Mouse (Mus musculus) heart, adult 2 months (tissue): ENCODE results near the gene Sdk2. TPM values are rescaled to one million over a fixed set of nuclear protein-coding genes. Genes with fewer than 3 reads are reported as not detected.

ENCODE experiments used
- DNase-seq, 2 experiments: peaks; one replicate each; pipeline ENCODE4 v3.0.0; 2021
- H3K27ac ChIP-seq: fragments of 200-600 bp; 2 replicates; pipeline ENCODE4 v1.8.1; 2022
- H3K27me3 ChIP-seq: fragments of 200-500 bp; 2 replicates; pipeline ENCODE4 v1.6.1; 2012; ENCODE audit warnings: mild to moderate bottlenecking, low read length, inconsistent platforms, mixed read lengths; ENCODE audit not compliant: control insufficient read depth, insufficient read depth
- H3K36me3 ChIP-seq: fragments of 200-500 bp; 2 replicates; pipeline ENCODE4 v1.6.1; 2012; ENCODE audit warnings: low read length, inconsistent platforms; ENCODE audit not compliant: control insufficient read depth, insufficient read depth
- H3K4me1 ChIP-seq: fragments of 200-500 bp; 2 replicates; pipeline ENCODE4 v1.6.1; 2011; ENCODE audit warnings: low read length; ENCODE audit not compliant: control insufficient read depth, insufficient read depth
- H3K4me3 ChIP-seq: fragments of 200-600 bp; 2 replicates; pipeline ENCODE4 v1.8.1; 2022
- H3K79me2 ChIP-seq: fragments of 200-500 bp; replicated peaks from 2 replicates; pipeline ENCODE4 v1.6.1; 2012; ENCODE audit warnings: mild to moderate bottlenecking, inconsistent platforms, low read length, moderate library complexity, mixed read lengths; ENCODE audit not compliant: control insufficient read depth, insufficient read depth
- H3K9ac ChIP-seq: fragments of 200-500 bp; 2 replicates; pipeline ENCODE4 v1.6.1; 2012; ENCODE audit warnings: low read depth, mild to moderate bottlenecking, control low read depth, inconsistent platforms, low read length, mixed read lengths
- CTCF ChIP-seq: fragments of 200-600 bp; IDR thresholded peaks from 2 replicates; pipeline ENCODE4 v1.8.1; 2022; ENCODE audit warnings: antibody characterized with exemption, mild to moderate bottlenecking, moderate library complexity
- EP300 ChIP-seq: fragments of 200-500 bp; IDR thresholded peaks from 2 replicates; pipeline ENCODE4 v1.6.1; 2011; ENCODE audit warnings: low read depth, low read length, control low read depth; ENCODE audit not compliant: insufficient read depth
- POLR2A ChIP-seq: fragments of 200-500 bp; IDR thresholded peaks from 2 replicates; pipeline ENCODE4 v1.6.1; 2011; ENCODE audit warnings: mild to moderate bottlenecking, low read depth, low read length, control low read depth; ENCODE audit not compliant: insufficient read depth
- WGBS: fragments of 180-500 bp; shearing (Covaris S2); methylation state at CpG from one replicate; pipeline ENCODE4 v1.1.7; 2018; 5-methylcytosine and 5-hydroxymethylcytosine counted together
- intact Hi-C: fragments of 180-260 bp; cut with DNase I; formaldehyde crosslinking; loops from one replicate; pipeline ENCODE4 v1.15.1; 2025
- polyA plus RNA-seq: library from polyadenylated mRNA; depleted of rRNA; stranded (reverse); fragments of >200 nt; gene quantifications from 2 replicates; pipeline ENCODE4 v1.2.3, GENCODE M21; 2012
- total RNA-seq, 2 experiments: library from RNA; stranded (reverse); gene quantifications; 2 replicates each; pipeline ENCODE4 v1.2.3; 2021

The Sdk2 gene
- total and polyA plus RNA-seq, 3 experiments = 0.49 to 1.9 (median 1.5) TPM

GRCm38 (mm10) chr11:113903131-113903860 lies 163.6 kb downstream of the Sdk2 start:
- no peaks in the 10 kb centered on the region for H3K79me2 ChIP-seq
- no peaks in the 10 kb centered on the region for H3K4me1 ChIP-seq
- H3K9ac ChIP-seq = no peak overlapping the region
- no peak overlapping the region for H3K4me3 ChIP-seq
- TF ChIP-seq CTCF (no peak), POLR2A (no peak), EP300 (no peak)
- no peaks in the 10 kb centered on the region for H3K27me3 ChIP-seq
- H3K27ac ChIP-seq = no peak overlapping the region
- 67% methylated on average over 16 of the region's 16 CpGs for WGBS
- H3K36me3 ChIP-seq = no peaks in the 10 kb centered on the region
- intact Hi-C loops = no loop called here
- DNase-seq = no peak

- H3K27me3 ChIP-seq = no peaks in the 10 kb centered on the region
- no peak overlapping the region for H3K4me3 ChIP-seq
- H3K79me2 ChIP-seq = no peaks in the 10 kb centered on the region
- H3K4me1 ChIP-seq = no peaks in the 10 kb centered on the region
- 82% methylated on average over 7 of the region's 7 CpGs for WGBS
- H3K9ac ChIP-seq = no peak overlapping the region
- no peak for DNase-seq
- TF ChIP-seq POLR2A (no peak), CTCF (no peak), EP300 (no peak)
- no peaks in the 10 kb centered on the region for H3K36me3 ChIP-seq
- no peak overlapping the region for H3K27ac ChIP-seq
- intact Hi-C loops = no loop called here
Observed at GRCm38 (mm10) chr11:113901906-113902305, 164.9 kb downstream of the Sdk2 start.

- no peak for DNase-seq
- Histone ChIP-seq H3K4me3 (no peak overlapping the region), H3K36me3 (no peaks in the 10 kb centered on the region), H3K27ac (no peak overlapping the region), H3K4me1 (no peaks in the 10 kb centered on the region), H3K27me3 (no peaks in the 10 kb centered on the region), H3K79me2 (no peaks in the 10 kb centered on the region), H3K9ac (no peak overlapping the region)
- 59% methylated on average over 7 of the region's 7 CpGs for WGBS
- TF ChIP-seq POLR2A (no peak), EP300 (no peak), CTCF (no peak)
- intact Hi-C loops = no loop called here
Observed at GRCm38 (mm10) chr11:113898671-113899070, 168.2 kb downstream of the Sdk2 start.

GRCm38 (mm10) chr11:113896006-113896405 lies 170.8 kb downstream of the Sdk2 start:
- no peaks in the 10 kb centered on the region for H3K36me3 ChIP-seq
- H3K27me3 ChIP-seq = no peaks in the 10 kb centered on the region
- no peaks in the 10 kb centered on the region for H3K4me1 ChIP-seq
- 70% methylated on average over 5 of the region's 5 CpGs for WGBS
- no peak overlapping the region for H3K4me3 ChIP-seq
- TF ChIP-seq EP300 (no peak), CTCF (no peak), POLR2A (no peak)
- DNase-seq = no peak
- no peak overlapping the region for H3K9ac ChIP-seq
- no peaks in the 10 kb centered on the region for H3K79me2 ChIP-seq
- intact Hi-C loops = no loop called here
- H3K27ac ChIP-seq = no peak overlapping the region

GRCm38 (mm10) chr11:113892924-113893323 lies 173.9 kb downstream of the Sdk2 start:
- WGBS = 83% methylated on average over 6 of the region's 6 CpGs
- intact Hi-C loops = no loop called here
- Histone ChIP-seq H3K79me2 (no peaks in the 10 kb centered on the region), H3K9ac (no peak overlapping the region), H3K36me3 (no peaks in the 10 kb centered on the region), H3K27ac (no peak overlapping the region), H3K27me3 (no peaks in the 10 kb centered on the region), H3K4me3 (no peak overlapping the region), H3K4me1 (no peaks in the 10 kb centered on the region)
- DNase-seq = no peak
- TF ChIP-seq EP300 = no peak
- TF ChIP-seq CTCF = no peak
- no peak for TF ChIP-seq POLR2A

GRCm38 (mm10) chr11:113892067-113892466 lies 174.8 kb downstream of the Sdk2 start:
- no peak overlapping the region for H3K9ac ChIP-seq
- no peaks in the 10 kb centered on the region for H3K4me1 ChIP-seq
- TF ChIP-seq CTCF = no peak
- H3K36me3 ChIP-seq = no peaks in the 10 kb centered on the region
- H3K27ac ChIP-seq = no peak overlapping the region
- no peak for DNase-seq
- no peaks in the 10 kb centered on the region for H3K27me3 ChIP-seq
- 61% methylated on average over 6 of the region's 6 CpGs for WGBS
- intact Hi-C loops = no loop called here
- no peak overlapping the region for H3K4me3 ChIP-seq
- H3K79me2 ChIP-seq = no peaks in the 10 kb centered on the region
